Mouse (Mus musculus): ENCODE data around the gene Hist1h2bn.
A peak's percentile ranks its signal among the peaks of the same experiment; 100 is the strongest.
"Not testable (repeated sequence)": the region's sequence is repeated elsewhere in the genome, so short reads cannot be mapped to it uniquely, and the experiment has no call there.

The Hist1h2bn gene

GRCm38 (mm10) chr13:21782361-21783254 is 28.7 kb downstream of the Hist1h2bn start:
- peak; percentile 22 to 34 for DNase-seq

GRCm38 (mm10) chr13:21783255-21783617 is 29.3 kb downstream of the Hist1h2bn start, which contains the start of gene Hist1h3i:
Gene Hist1h3i, minus strand, starts transcription at chr13:21783370.
- peak; percentile 59 to 60 for DNase-seq

GRCm38 (mm10) chr13:21783734-21784161 is 29.8 kb downstream of the Hist1h2bn start:
- DNase-seq = peak in 1 of 2 experiments; percentile 25

GRCm38 (mm10) chr13:21784311-21784710 is 30.4 kb downstream of the Hist1h2bn start:
- no peak for DNase-seq

DNA sequence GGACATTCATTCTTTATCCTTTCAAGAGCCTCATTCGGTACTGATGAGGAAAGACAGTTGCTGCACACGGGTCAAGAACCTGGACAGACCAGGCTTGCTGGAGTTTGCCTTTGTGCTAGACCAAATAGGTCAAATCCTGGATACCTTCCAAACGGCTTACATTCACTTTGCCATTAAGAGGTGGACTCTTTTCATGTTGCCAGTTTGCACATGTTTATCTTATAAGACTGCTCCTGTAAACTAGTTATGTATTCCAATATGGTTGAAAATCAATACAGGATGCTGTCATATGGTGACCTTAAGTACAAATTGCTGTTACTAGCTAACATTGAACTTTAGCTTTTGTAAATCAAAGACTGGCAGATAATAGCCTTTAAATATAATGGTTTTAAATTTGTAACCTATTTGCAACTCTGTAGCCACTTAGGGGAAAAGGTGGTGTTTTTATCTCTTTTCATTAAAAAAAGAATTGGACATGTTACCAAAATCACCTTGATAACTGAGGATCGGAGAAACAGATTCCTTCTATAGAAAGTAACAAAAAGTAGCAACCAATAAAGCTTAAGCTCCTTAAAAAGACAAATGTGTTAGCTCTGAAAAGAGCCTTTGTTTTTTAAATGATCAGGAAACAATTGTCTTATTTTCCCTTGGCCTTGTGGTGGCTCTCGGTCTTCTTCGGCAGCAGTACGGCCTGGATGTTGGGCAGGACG is 32.4 kb downstream of the Hist1h2bn start:
- peak in 1 of 2 experiments; percentile 15 for DNase-seq

DNA sequence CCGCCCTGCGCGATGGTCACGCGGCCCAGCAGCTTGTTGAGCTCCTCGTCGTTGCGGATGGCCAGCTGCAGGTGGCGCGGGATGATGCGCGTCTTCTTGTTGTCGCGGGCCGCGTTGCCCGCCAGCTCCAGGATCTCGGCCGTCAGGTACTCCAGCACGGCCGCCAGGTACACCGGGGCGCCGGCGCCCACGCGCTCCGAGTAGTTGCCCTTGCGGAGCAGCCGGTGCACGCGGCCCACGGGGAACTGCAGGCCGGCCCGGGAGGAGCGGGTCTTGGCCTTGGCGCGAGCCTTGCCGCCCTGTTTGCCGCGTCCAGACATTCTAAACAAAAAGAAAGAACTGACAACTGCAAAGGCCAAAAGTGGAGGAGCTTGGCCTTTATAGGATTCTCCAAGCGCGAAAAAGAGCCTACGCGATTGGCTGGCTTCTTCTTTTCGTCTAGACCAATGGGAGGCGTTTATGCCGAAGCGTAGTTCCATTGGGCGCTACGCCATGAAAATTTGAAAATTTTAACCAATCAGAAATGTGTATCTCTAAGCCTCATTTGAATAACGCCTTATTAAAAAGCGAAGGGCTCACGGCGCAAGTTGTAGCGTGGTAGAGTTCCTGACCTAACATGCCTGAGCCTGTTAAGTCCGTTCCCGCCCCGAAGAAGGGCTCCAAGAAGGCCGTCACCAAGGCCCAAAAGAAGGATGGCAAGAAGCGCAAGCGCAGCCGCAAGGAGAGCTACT is 33.1 kb downstream of the Hist1h2bn start, which contains the start of the genes Hist1h2an and Hist1h2bp:
Gene Hist1h2an, minus strand, starts transcription at position 320 of the 731 bp plus-strand sequence.
Gene Hist1h2bp, plus strand, starts transcription at position 563 of the 731 bp plus-strand sequence.
- peak; percentile 85 to 87 for DNase-seq

- no peak for DNase-seq
Measured at GRCm38 (mm10) chr13:21787760-21788593, 34.1 kb downstream of the Hist1h2bn start.

GRCm38 (mm10) chr13:21789925-21790324 is 36.0 kb downstream of the Hist1h2bn start:
- no peak for DNase-seq

- DNase-seq = no peak
Measured at GRCm38 (mm10) chr13:21790601-21791283, 36.8 kb downstream of the Hist1h2bn start.

GRCm38 (mm10) chr13:21795584-21795983 is 41.7 kb downstream of the Hist1h2bn start:
- no peak for DNase-seq

DNA sequence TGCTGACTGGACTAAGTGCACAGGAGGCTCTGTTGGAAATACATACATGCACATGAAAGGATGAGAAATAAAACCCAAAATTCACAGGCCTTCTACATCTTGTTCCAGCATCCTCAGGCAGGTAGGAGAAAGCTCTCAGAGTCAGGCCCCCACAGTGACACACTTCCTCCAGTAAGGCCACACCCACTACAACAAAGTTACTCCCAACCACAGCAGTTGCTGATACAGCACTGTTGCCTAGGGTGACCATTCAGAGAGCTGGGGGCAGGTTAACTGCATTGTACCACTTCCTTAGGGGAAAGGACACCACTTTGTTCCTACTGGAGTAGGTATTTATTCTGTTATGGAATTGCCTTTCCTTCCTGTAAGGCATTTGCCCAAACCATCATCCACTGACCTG is 43.2 kb downstream of the Hist1h2bn start:
- DNase-seq = not testable (repeated sequence)

DNA sequence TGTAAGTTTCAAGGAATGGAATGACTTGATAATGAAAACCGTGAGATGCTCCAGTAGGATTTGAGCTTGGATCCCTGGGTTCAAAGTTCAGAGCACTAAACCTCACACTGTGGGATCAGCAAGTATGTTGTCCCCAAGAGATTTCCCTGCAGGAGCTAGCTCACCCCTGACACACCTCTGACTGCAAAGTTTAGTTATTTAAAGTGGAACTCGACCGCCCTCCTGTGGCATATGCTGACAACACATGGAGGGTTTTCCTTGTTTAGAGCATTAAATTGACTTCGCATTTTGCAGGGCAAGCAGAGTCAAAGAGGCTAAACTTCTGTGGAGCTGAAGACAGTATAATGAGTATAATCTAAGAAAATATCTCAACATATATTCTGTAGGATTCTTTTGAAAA is 49.1 kb downstream of the Hist1h2bn start:
- DNase-seq = not testable (repeated sequence)
